Comparison of ENCODE assay signal across 8 mouse cellular contexts in the genomic region with DNA sequence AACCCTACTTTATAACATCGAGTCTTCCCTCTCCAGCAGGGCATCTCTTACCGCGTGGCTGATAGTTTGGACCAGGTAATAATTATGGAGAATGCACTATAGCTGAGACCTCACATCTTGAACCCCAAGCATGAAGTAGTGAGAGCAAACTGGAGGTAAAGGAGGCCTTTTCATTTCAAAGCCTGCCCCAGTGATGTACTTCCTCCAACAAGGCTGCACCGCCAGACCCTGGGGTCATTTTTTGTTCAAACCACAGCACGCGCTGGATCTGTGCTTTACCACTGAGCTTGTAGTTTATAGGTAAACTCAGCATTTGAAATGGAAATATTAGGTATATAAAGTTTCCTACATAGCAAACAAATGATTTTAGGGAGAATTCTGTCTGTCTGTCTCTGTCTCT.
A peak's percentile ranks its signal among the peaks of the same experiment; 100 is the strongest.
DNase-seq lines count a peak whose midpoint lies in the region; ATAC-seq lines count a peak whose summit lies in the region.

No protein-coding gene starts in this region.

- peaks cover 40 to 63% of the 10 kb centered on the region in 2 experiments for H3K4me1 ChIP-seq in heart, embryonic 14.5 days (ENCODE audit: control insufficient read depth in 2 of 2, insufficient read depth in 2 of 2, low read length in 2 of 2)
- H3K4me1 ChIP-seq in midbrain, embryonic 12.5 days = peaks cover 50% of the 10 kb centered on the region
- peaks cover 63% of the 10 kb centered on the region for H3K4me1 ChIP-seq in midbrain, embryonic 13.5 days (replicated peaks)
- peaks cover 46% of the 10 kb centered on the region for H3K4me1 ChIP-seq in hindbrain, embryonic 16.5 days (ENCODE audit: control insufficient read depth, insufficient read depth, low read depth, low read length)

- peak overlapping the region; percentile 49 for H3K9ac ChIP-seq in heart, embryonic 14.5 days (ENCODE audit: low read length)
- H3K9ac ChIP-seq in midbrain, embryonic 12.5 days (replicated peaks) = no peak overlapping the region
- H3K9ac ChIP-seq in midbrain, embryonic 13.5 days (replicated peaks) = no peak overlapping the region
- H3K9ac ChIP-seq in hindbrain, embryonic 16.5 days (ENCODE audit: low read depth, low read length) = 0 out of 2 replicates have a peak overlapping the region, but pooled peaks have one; percentile 1

- H3K36me3 ChIP-seq in heart, embryonic 14.5 days (ENCODE audit: control insufficient read depth, insufficient read depth, low read length) = no peaks in the 10 kb centered on the region
- H3K36me3 ChIP-seq in midbrain, embryonic 12.5 days = no peaks in the 10 kb centered on the region
- H3K36me3 ChIP-seq in midbrain, embryonic 13.5 days = no peaks in the 10 kb centered on the region
- H3K36me3 ChIP-seq in hindbrain, embryonic 16.5 days (ENCODE audit: control insufficient read depth, insufficient read depth, low read length) = no peaks in the 10 kb centered on the region

- peak overlapping the region; percentile 86 to 96 for H3K27ac ChIP-seq in heart, embryonic 14.5 days (replicated peaks in 1 of 2; ENCODE audit: control insufficient read depth in 1 of 2, insufficient read depth in 1 of 2, low read depth in 2 of 2, low read length in 2 of 2)
- peak overlapping the region; percentile 87; the same call in 1 of the 2 replicates for H3K27ac ChIP-seq in midbrain, embryonic 12.5 days (replicated peaks)
- H3K27ac ChIP-seq in midbrain, embryonic 13.5 days = no peak overlapping the region
- H3K27ac ChIP-seq in hindbrain, embryonic 16.5 days (ENCODE audit: low read depth, low read length) = peak overlapping the region; percentile 69; the same call in 1 of the 2 replicates

- H3K4me2 ChIP-seq in heart, embryonic 14.5 days (ENCODE audit: low read length) = peak overlapping the region; percentile 22
- H3K4me2 ChIP-seq in midbrain, embryonic 12.5 days (replicated peaks) = no peak overlapping the region
- no peak overlapping the region for H3K4me2 ChIP-seq in midbrain, embryonic 13.5 days (replicated peaks)
- H3K4me2 ChIP-seq in hindbrain, embryonic 16.5 days (ENCODE audit: low read length) = peak overlapping the region; percentile 35

- no peak for ATAC-seq in heart, embryonic 14.5 days (ENCODE audit: insufficient number of reproducible peaks, insufficient read depth, low FRiP score, low read depth)
- ATAC-seq in midbrain, embryonic 12.5 days (ENCODE audit: low FRiP score, low read depth) = no peak
- no peak for ATAC-seq in midbrain, embryonic 13.5 days
- no peak for ATAC-seq in hindbrain, embryonic 16.5 days

- H3K4me3 ChIP-seq in heart, embryonic 14.5 days (ENCODE audit: control insufficient read depth in 1 of 2, insufficient read depth in 1 of 2, low read depth in 1 of 2, low read length in 2 of 2) = no peak overlapping the region
- H3K4me3 ChIP-seq in midbrain, embryonic 12.5 days = no peak overlapping the region
- no peak overlapping the region for H3K4me3 ChIP-seq in midbrain, embryonic 13.5 days (replicated peaks)
- H3K4me3 ChIP-seq in hindbrain, embryonic 16.5 days (ENCODE audit: low read length) = no peak overlapping the region

- no peaks in the 10 kb centered on the region for H3K9me3 ChIP-seq in heart, embryonic 14.5 days (ENCODE audit: control insufficient read depth, low read length)
- H3K9me3 ChIP-seq in midbrain, embryonic 12.5 days = no peaks in the 10 kb centered on the region
- H3K9me3 ChIP-seq in midbrain, embryonic 13.5 days = no peaks in the 10 kb centered on the region
- no peaks in the 10 kb centered on the region for H3K9me3 ChIP-seq in hindbrain, embryonic 16.5 days (ENCODE audit: control insufficient read depth, low read length)

- no peak for DNase-seq in heart, adult 9 months (ENCODE audit: low spot score in 2 of 2)
- DNase-seq in frontal cortex, postnatal 36 days (ENCODE audit: low spot score in 2 of 2) = no peak
- DNase-seq in cerebellum, postnatal 36 days = no peak
- DNase-seq in frontal cortex, postnatal 14 days (ENCODE audit: low spot score in 2 of 2) = no peak

- H3K27me3 ChIP-seq in heart, embryonic 14.5 days (ENCODE audit: control insufficient read depth, insufficient read depth, low read length) = no peaks in the 10 kb centered on the region
- H3K27me3 ChIP-seq in midbrain, embryonic 12.5 days = no peaks in the 10 kb centered on the region
- H3K27me3 ChIP-seq in midbrain, embryonic 13.5 days = no peaks in the 10 kb centered on the region
- H3K27me3 ChIP-seq in hindbrain, embryonic 16.5 days (replicated peaks; ENCODE audit: control insufficient read depth, insufficient read depth, low read length) = no peaks in the 10 kb centered on the region

- WGBS in heart, embryonic 14.5 days = 71% methylated on average over 6 of the region's 6 CpGs
- WGBS in midbrain, embryonic 12.5 days = 81% methylated on average over 6 of the region's 6 CpGs
- 70% methylated on average over 6 of the region's 6 CpGs for WGBS in midbrain, embryonic 13.5 days
- 52% methylated on average over 6 of the region's 6 CpGs for WGBS in hindbrain, embryonic 16.5 days

Comparison
In these comparisons a context has a peak if more than half of its experiments do, and no peak if none do; other contexts are left out.
1. H3K4me2 ChIP-seq: peak in heart, embryonic 14.5 days (single experiment) and hindbrain, embryonic 16.5 days (single experiment); none in midbrain, embryonic 12.5 days (single experiment) and midbrain, embryonic 13.5 days (single experiment).
2. H3K9ac ChIP-seq: peak in heart, embryonic 14.5 days (single experiment) and hindbrain, embryonic 16.5 days (single experiment); none in midbrain, embryonic 12.5 days (single experiment) and midbrain, embryonic 13.5 days (single experiment).